Mouse (Mus musculus): ENCODE data around the gene Lgals9. TPM values are rescaled to one million over a fixed set of nuclear protein-coding genes. Genes with fewer than 3 reads are reported as not detected.
A peak's percentile ranks its signal among the peaks of the same experiment; 100 is the strongest.

Lgals9 gene
- 103 and 113 TPM in 2 replicates for polyA plus RNA-seq (2012; rRNA removed)

GRCm38 (mm10) chr11:78984483-78985177 is at the start of gene Lgals9:
Gene Lgals9, minus strand, starts transcription at chr11:78984946.
- Histone ChIP-seq H3K27me3 (ENCODE audit: control insufficient read depth, insufficient read depth, low read length) (no peaks in the 10 kb centered on the region), H3K4me1 (ENCODE audit: control insufficient read depth, insufficient read depth, insufficient read length) (peaks cover 22% of the 10 kb centered on the region), H3K27ac (ENCODE audit: insufficient read depth, low read length) (peak within 1 kb of the TSS; percentile 83), H3K4me3 (ENCODE audit: extremely low read depth, insufficient read depth, insufficient read length) (peak within 1 kb of the TSS; percentile 75), H3K36me3 (ENCODE audit: control insufficient read depth, insufficient read depth, low read length) (no peaks in the 10 kb centered on the region)
- peak; percentile 57 to 75 for DNase-seq (ENCODE audit: low read depth in 1 of 2, low spot score in 2 of 2)
- under 1% methylated on average over 10 of the region's 10 CpGs for WGBS
- no peak for TF ChIP-seq CTCF (IDR thresholded peaks at IDR 0.05; ENCODE audit: extremely low read depth, insufficient read depth, insufficient read length, insufficient replicate concordance)
- peak; percentile 86 for TF ChIP-seq POLR2A (IDR thresholded peaks at IDR 0.05; ENCODE audit: low read depth, low read length)

- no peaks in the 10 kb centered on the region for H3K27me3 ChIP-seq (ENCODE audit: control insufficient read depth, insufficient read depth, low read length)
- H3K4me1 ChIP-seq (ENCODE audit: control insufficient read depth, insufficient read depth, insufficient read length) = peaks cover 2% of the 10 kb centered on the region; the same call in 1 of the 2 replicates
- DNase-seq (ENCODE audit: low read depth in 1 of 2, low spot score in 2 of 2) = no peak
- H3K27ac ChIP-seq (ENCODE audit: insufficient read depth, low read length) = no peak overlapping the region
- H3K36me3 ChIP-seq (ENCODE audit: control insufficient read depth, insufficient read depth, low read length) = peaks cover 2% of the 10 kb centered on the region
- WGBS = 20% methylated on average over 11 of the region's 11 CpGs
- TF ChIP-seq CTCF (IDR thresholded peaks at IDR 0.05; ENCODE audit: extremely low read depth, insufficient read depth, insufficient read length, insufficient replicate concordance) (no peak), POLR2A (IDR thresholded peaks at IDR 0.05; ENCODE audit: low read depth, low read length) (no peak)
- no peak overlapping the region for H3K4me3 ChIP-seq (ENCODE audit: extremely low read depth, insufficient read depth, insufficient read length)
These were observed 48.9 kb upstream of the Lgals9 start for GRCm38 (mm10) chr11:79033636-79034035.

- H3K4me1 ChIP-seq (ENCODE audit: control insufficient read depth, insufficient read depth, insufficient read length) = peaks cover 2% of the 10 kb centered on the region; the same call in 1 of the 2 replicates
- 84% methylated on average over 12 of the region's 12 CpGs for WGBS
- DNase-seq (ENCODE audit: low read depth in 1 of 2, low spot score in 2 of 2) = no peak
- no peak overlapping the region for H3K4me3 ChIP-seq (ENCODE audit: extremely low read depth, insufficient read depth, insufficient read length)
- no peak overlapping the region for H3K27ac ChIP-seq (ENCODE audit: insufficient read depth, low read length)
- H3K36me3 ChIP-seq (ENCODE audit: control insufficient read depth, insufficient read depth, low read length) = peaks cover 2% of the 10 kb centered on the region
- no peaks in the 10 kb centered on the region for H3K27me3 ChIP-seq (ENCODE audit: control insufficient read depth, insufficient read depth, low read length)
- TF ChIP-seq CTCF (IDR thresholded peaks at IDR 0.05; ENCODE audit: extremely low read depth, insufficient read depth, insufficient read length, insufficient replicate concordance) (no peak), POLR2A (IDR thresholded peaks at IDR 0.05; ENCODE audit: low read depth, low read length) (no peak)
These were observed 48.3 kb upstream of the Lgals9 start for GRCm38 (mm10) chr11:79033021-79033420.

GRCm38 (mm10) chr11:79031452-79031746 is 46.7 kb upstream of the Lgals9 start:
- Histone ChIP-seq H3K27ac (ENCODE audit: insufficient read depth, low read length) (no peak overlapping the region), H3K36me3 (ENCODE audit: control insufficient read depth, insufficient read depth, low read length) (peaks cover 9% of the 10 kb centered on the region), H3K4me1 (ENCODE audit: control insufficient read depth, insufficient read depth, insufficient read length) (peaks cover 2% of the 10 kb centered on the region; the same call in 1 of the 2 replicates), H3K27me3 (ENCODE audit: control insufficient read depth, insufficient read depth, low read length) (no peaks in the 10 kb centered on the region), H3K4me3 (ENCODE audit: extremely low read depth, insufficient read depth, insufficient read length) (no peak overlapping the region)
- TF ChIP-seq CTCF (IDR thresholded peaks at IDR 0.05; ENCODE audit: extremely low read depth, insufficient read depth, insufficient read length, insufficient replicate concordance) (no peak), POLR2A (IDR thresholded peaks at IDR 0.05; ENCODE audit: low read depth, low read length) (no peak)
- 83% methylated on average over 5 of the region's 5 CpGs for WGBS
- no peak for DNase-seq (ENCODE audit: low read depth in 1 of 2, low spot score in 2 of 2)

- no peaks in the 10 kb centered on the region for H3K27me3 ChIP-seq (ENCODE audit: control insufficient read depth, insufficient read depth, low read length)
- H3K36me3 ChIP-seq (ENCODE audit: control insufficient read depth, insufficient read depth, low read length) = peaks cover 9% of the 10 kb centered on the region
- 76% methylated on average over 19 of the region's 19 CpGs for WGBS
- peaks cover 2% of the 10 kb centered on the region; the same call in 1 of the 2 replicates for H3K4me1 ChIP-seq (ENCODE audit: control insufficient read depth, insufficient read depth, insufficient read length)
- peak in 1 of 2 experiments; percentile 75 for DNase-seq (ENCODE audit: low read depth in 1 of 2, low spot score in 2 of 2)
- no peak overlapping the region for H3K4me3 ChIP-seq (ENCODE audit: extremely low read depth, insufficient read depth, insufficient read length)
- no peak overlapping the region for H3K27ac ChIP-seq (ENCODE audit: insufficient read depth, low read length)
- TF ChIP-seq POLR2A (IDR thresholded peaks at IDR 0.05; ENCODE audit: low read depth, low read length) (no peak), CTCF (IDR thresholded peaks at IDR 0.05; ENCODE audit: extremely low read depth, insufficient read depth, insufficient read length, insufficient replicate concordance) (peak; percentile 96; the same call in 1 of the 2 replicates)
These were observed 46.1 kb upstream of the Lgals9 start for GRCm38 (mm10) chr11:79030570-79031451.

- Histone ChIP-seq H3K4me1 (ENCODE audit: control insufficient read depth, insufficient read depth, insufficient read length) (peaks cover 19% of the 10 kb centered on the region; the same call in 1 of the 2 replicates), H3K36me3 (ENCODE audit: control insufficient read depth, insufficient read depth, low read length) (peaks cover 7% of the 10 kb centered on the region; the same call in 1 of the 2 replicates), H3K27ac (ENCODE audit: insufficient read depth, low read length) (peak overlapping the region; percentile 82), H3K4me3 (ENCODE audit: extremely low read depth, insufficient read depth, insufficient read length) (peak overlapping the region; percentile 65), H3K27me3 (ENCODE audit: control insufficient read depth, insufficient read depth, low read length) (no peaks in the 10 kb centered on the region)
- no peak for TF ChIP-seq POLR2A (IDR thresholded peaks at IDR 0.05; ENCODE audit: low read depth, low read length)
- no peak for TF ChIP-seq CTCF (IDR thresholded peaks at IDR 0.05; ENCODE audit: extremely low read depth, insufficient read depth, insufficient read length, insufficient replicate concordance)
- no peak for DNase-seq (ENCODE audit: low read depth in 1 of 2, low spot score in 2 of 2)
- WGBS = 24% methylated on average over 6 of the region's 6 CpGs
These were observed 39.0 kb upstream of the Lgals9 start for GRCm38 (mm10) chr11:79023751-79024150.
